Mouse (Mus musculus) myocyte (in vitro differentiated cells): Measurements from ENCODE around the gene Mettl17. TPM values are rescaled to one million over a fixed set of nuclear protein-coding genes. Genes with fewer than 3 reads are reported as not detected.

ENCODE experiments used
- H3K27me3 ChIP-seq: one replicate; pipeline ENCODE4 v1.6.1; 2011; ENCODE audit not compliant: control insufficient read depth, insufficient read depth, insufficient read length
- H3K36me3 ChIP-seq: one replicate; pipeline ENCODE4 v1.6.1; 2011; ENCODE audit not compliant: control insufficient read depth, insufficient read depth
- H3K4me2 ChIP-seq: one replicate; pipeline ENCODE4 v1.6.1; 2011; ENCODE audit warnings: low read depth, control low read depth
- H3K4me3 ChIP-seq: one replicate; pipeline ENCODE4 v1.5.1; 2011; ENCODE audit warnings: mild to moderate bottlenecking, control low read depth, moderate library complexity
- H3K79me2 ChIP-seq: one replicate; pipeline ENCODE4 v1.6.1; 2011; ENCODE audit not compliant: control insufficient read depth, insufficient read depth
- H3ac ChIP-seq: one replicate; pipeline ENCODE4 v1.6.1; 2011; ENCODE audit not compliant: control insufficient read depth, insufficient read length
- CEBPB ChIP-seq: IDR thresholded peaks from 2 replicates; pipeline ENCODE4 v1.6.1; 2011; ENCODE audit warnings: mild to moderate bottlenecking, moderate library complexity; ENCODE audit not compliant: poor library complexity, insufficient read depth, severe bottlenecking
- E2F4 ChIP-seq: IDR thresholded peaks from one replicate; pipeline ENCODE4 v1.6.1; 2011; ENCODE audit warnings: mild to moderate bottlenecking, control low read depth, moderate library complexity; ENCODE audit not compliant: insufficient read depth
- MAX ChIP-seq: IDR thresholded peaks from one replicate; pipeline ENCODE4 v1.6.1; 2011; ENCODE audit warnings: low read depth, mild to moderate bottlenecking, control low read depth
- MYOD1 ChIP-seq, 3 experiments: IDR thresholded peaks; one replicate each; pipeline ENCODE4 v1.6.1; 2011; ENCODE audit warnings: control low read depth in 2 of 3, low read depth in 2 of 3, mild to moderate bottlenecking in 2 of 3, moderate library complexity in 1 of 3; ENCODE audit not compliant: insufficient read length in 2 of 3, control insufficient read depth in 1 of 3
- MYOG ChIP-seq, 3 experiments: IDR thresholded peaks; one replicate each; pipeline ENCODE4 v1.6.1; 2011; ENCODE audit warnings: control low read depth in 2 of 3, low read depth in 2 of 3, mild to moderate bottlenecking in 2 of 3; ENCODE audit not compliant: insufficient read length in 2 of 3, control insufficient read depth in 1 of 3, insufficient read depth in 1 of 3
- POLR2A ChIP-seq: IDR thresholded peaks from one replicate; pipeline ENCODE4 v1.6.1; 2011; ENCODE audit warnings: low read depth, mild to moderate bottlenecking, control low read depth, moderate library complexity; ENCODE audit not compliant: insufficient read length
- POLR2AphosphoS2 ChIP-seq: IDR thresholded peaks from one replicate; pipeline ENCODE4 v1.6.1; 2011; ENCODE audit warnings: low read depth, control low read depth; ENCODE audit not compliant: insufficient read length
- REST ChIP-seq: IDR thresholded peaks from one replicate; pipeline ENCODE4 v1.6.1; 2011; ENCODE audit warnings: mild to moderate bottlenecking, control low read depth, moderate library complexity; ENCODE audit not compliant: insufficient read depth, insufficient read length
- SRF ChIP-seq: IDR thresholded peaks from one replicate; pipeline ENCODE4 v1.6.1; 2011; ENCODE audit warnings: low read depth; ENCODE audit not compliant: control insufficient read depth, insufficient read length
- TCF12 ChIP-seq: IDR thresholded peaks from one replicate; pipeline ENCODE4 v1.6.1; 2011; ENCODE audit warnings: mild to moderate bottlenecking, control low read depth; ENCODE audit not compliant: poor library complexity, insufficient read depth, severe bottlenecking
- TCF3 ChIP-seq: IDR thresholded peaks from one replicate; pipeline ENCODE4 v1.6.1; 2011; ENCODE audit warnings: low read depth, control low read depth; ENCODE audit not compliant: insufficient read length
- USF1 ChIP-seq: IDR thresholded peaks from one replicate; pipeline ENCODE4 v1.6.1; 2011; ENCODE audit warnings: low read depth, mild to moderate bottlenecking, control low read depth, moderate library complexity
- polyA plus RNA-seq: library from polyadenylated mRNA; unstranded; fragments of >200 nt; fragmentation: generic; extraction: Trizol; gene quantifications from one replicate; pipeline ENCODE4 v1.2.1, GENCODE M21; 2012; ENCODE audit warnings: missing spikeins

Mettl17 gene
- polyA plus RNA-seq, 1 experiment = 24.1 TPM

GRCm38 (mm10) chr14:51929309-51929943, 44.8 kb downstream of the Mettl17 start:
- Histone ChIP-seq H3ac (no peak overlapping the region), H3K4me2 (peak overlapping the region; percentile 86), H3K36me3 (no peaks in the 10 kb centered on the region), H3K27me3 (no peaks in the 10 kb centered on the region), H3K79me2 (no peaks in the 10 kb centered on the region), H3K4me3 (peak overlapping the region; percentile 10)
- peak in 1 of 3 experiments; percentile 58 for TF ChIP-seq MYOG (IDR thresholded peaks at IDR 0.05; ENCODE audit: control insufficient read depth in 1 of 3, insufficient read depth in 1 of 3, insufficient read length in 2 of 3, low read depth in 2 of 3)
- peak in 1 of 3 experiments; percentile 63 for TF ChIP-seq MYOD1 (IDR thresholded peaks at IDR 0.05; ENCODE audit: control insufficient read depth in 1 of 3, insufficient read length in 2 of 3, low read depth in 2 of 3)
- TF ChIP-seq MAX = no peak

- Histone ChIP-seq H3K27me3 (no peaks in the 10 kb centered on the region), H3K4me2 (peak overlapping the region; percentile 86), H3ac (no peak overlapping the region), H3K79me2 (no peaks in the 10 kb centered on the region), H3K4me3 (peak overlapping the region; percentile 10), H3K36me3 (no peaks in the 10 kb centered on the region)
- TF ChIP-seq MYOG (IDR thresholded peaks at IDR 0.05; ENCODE audit: control insufficient read depth in 1 of 3, insufficient read depth in 1 of 3, insufficient read length in 2 of 3, low read depth in 2 of 3) = no peak
- no peak for TF ChIP-seq REST
- TF ChIP-seq TCF3 = no peak
- no peak for TF ChIP-seq SRF
These were observed 45.3 kb downstream of the Mettl17 start for GRCm38 (mm10) chr14:51929968-51930367.

GRCm38 (mm10) chr14:51930824-51931223, 46.2 kb downstream of the Mettl17 start:
- H3K79me2 ChIP-seq = no peaks in the 10 kb centered on the region
- H3K27me3 ChIP-seq = no peaks in the 10 kb centered on the region
- H3K4me2 ChIP-seq = peak overlapping the region; percentile 86
- H3ac ChIP-seq = no peak overlapping the region
- TF ChIP-seq MYOD1 (IDR thresholded peaks at IDR 0.05; ENCODE audit: control insufficient read depth in 1 of 3, insufficient read length in 2 of 3, low read depth in 2 of 3) = no peak
- no peak for TF ChIP-seq POLR2AphosphoS2
- TF ChIP-seq USF1 = no peak
- no peak for TF ChIP-seq MAX
- TF ChIP-seq SRF = no peak
- no peak for TF ChIP-seq REST
- no peak for TF ChIP-seq TCF12
- peak overlapping the region; percentile 10 for H3K4me3 ChIP-seq
- H3K36me3 ChIP-seq = no peaks in the 10 kb centered on the region

- Histone ChIP-seq H3K27me3 (no peaks in the 10 kb centered on the region), H3K4me3 (no peak overlapping the region), H3K36me3 (no peaks in the 10 kb centered on the region), H3K79me2 (no peaks in the 10 kb centered on the region), H3K4me2 (no peak overlapping the region), H3ac (no peak overlapping the region)
- TF ChIP-seq REST = no peak
- TF ChIP-seq E2F4 = no peak
- no peak for TF ChIP-seq TCF3
- TF ChIP-seq TCF12 = no peak
- TF ChIP-seq USF1 = no peak
- no peak for TF ChIP-seq CEBPB
- TF ChIP-seq MAX = no peak
- no peak for TF ChIP-seq SRF
- no peak for TF ChIP-seq POLR2A
- no peak for TF ChIP-seq POLR2AphosphoS2
- TF ChIP-seq MYOG (IDR thresholded peaks at IDR 0.05; ENCODE audit: control insufficient read depth in 1 of 3, insufficient read depth in 1 of 3, insufficient read length in 2 of 3, low read depth in 2 of 3) = no peak
- TF ChIP-seq MYOD1 (IDR thresholded peaks at IDR 0.05; ENCODE audit: control insufficient read depth in 1 of 3, insufficient read length in 2 of 3, low read depth in 2 of 3) = no peak
These were observed 47.7 kb downstream of the Mettl17 start for GRCm38 (mm10) chr14:51932092-51933020.

- no peaks in the 10 kb centered on the region for H3K36me3 ChIP-seq
- H3K4me3 ChIP-seq = no peak overlapping the region
- H3K27me3 ChIP-seq = no peaks in the 10 kb centered on the region
- no peaks in the 10 kb centered on the region for H3K79me2 ChIP-seq
- no peak overlapping the region for H3ac ChIP-seq
- no peak for TF ChIP-seq CEBPB
- no peak for TF ChIP-seq TCF12
- no peak for TF ChIP-seq MYOG (IDR thresholded peaks at IDR 0.05; ENCODE audit: control insufficient read depth in 1 of 3, insufficient read depth in 1 of 3, insufficient read length in 2 of 3, low read depth in 2 of 3)
- TF ChIP-seq POLR2A = no peak
- no peak for TF ChIP-seq MAX
- TF ChIP-seq REST = no peak
- TF ChIP-seq SRF = no peak
- TF ChIP-seq E2F4 = no peak
- no peak for TF ChIP-seq POLR2AphosphoS2
- TF ChIP-seq USF1 = no peak
- TF ChIP-seq TCF3 = no peak
- TF ChIP-seq MYOD1 (IDR thresholded peaks at IDR 0.05; ENCODE audit: control insufficient read depth in 1 of 3, insufficient read length in 2 of 3, low read depth in 2 of 3) = no peak
- H3K4me2 ChIP-seq = no peak overlapping the region
These were observed 54.4 kb downstream of the Mettl17 start for GRCm38 (mm10) chr14:51939005-51939404.
